Mouse (Mus musculus): Measurements from ENCODE around the gene Lenep. TPM values are rescaled to one million over a fixed set of nuclear protein-coding genes. Genes with fewer than 3 reads are reported as not detected.

The Lenep gene
- polyA plus RNA-seq, 1 experiment from 2014 or later, result not detected

- Histone ChIP-seq H3K27ac (ENCODE audit: low read depth, low read length) (no peak overlapping the region), H3K4me2 (ENCODE audit: low read length) (no peak overlapping the region), H3K9ac (ENCODE audit: low read length) (no peak overlapping the region), H3K4me1 (ENCODE audit: control insufficient read depth, insufficient read depth, low read length) (no peaks in the 10 kb centered on the region; the same call in 1 of the 2 replicates), H3K36me3 (ENCODE audit: control insufficient read depth, insufficient read depth, low read length) (no peaks in the 10 kb centered on the region), H3K4me3 (ENCODE audit: low read depth, low read length) (no peak overlapping the region), H3K9me3 (replicated peaks; ENCODE audit: control insufficient read depth, low read length) (no peaks in the 10 kb centered on the region), H3K27me3 (replicated peaks; ENCODE audit: control insufficient read depth, insufficient read depth, low read length) (no peaks in the 10 kb centered on the region)
- 50% methylated on average over 11 of the region's 12 CpGs for WGBS
- DNase-seq (ENCODE audit: low spot score) (no peak), ATAC-seq (no peak)
Measured at GRCm38 (mm10) chr3:89384331-89385076, 18.1 kb downstream of the Lenep start.

GRCm38 (mm10) chr3:89383651-89384255 lies 18.8 kb downstream of the Lenep start:
- Histone ChIP-seq H3K36me3 (ENCODE audit: control insufficient read depth, insufficient read depth, low read length) (no peaks in the 10 kb centered on the region), H3K9me3 (replicated peaks; ENCODE audit: control insufficient read depth, low read length) (no peaks in the 10 kb centered on the region), H3K27me3 (replicated peaks; ENCODE audit: control insufficient read depth, insufficient read depth, low read length) (no peaks in the 10 kb centered on the region), H3K27ac (ENCODE audit: low read depth, low read length) (no peak overlapping the region), H3K9ac (ENCODE audit: low read length) (no peak overlapping the region), H3K4me3 (ENCODE audit: low read depth, low read length) (no peak overlapping the region), H3K4me2 (ENCODE audit: low read length) (no peak overlapping the region), H3K4me1 (ENCODE audit: control insufficient read depth, insufficient read depth, low read length) (no peaks in the 10 kb centered on the region; the same call in 1 of the 2 replicates)
- 89% methylated on average over 5 of the region's 5 CpGs for WGBS
- DNase-seq (ENCODE audit: low spot score), result no peak
- no peak for ATAC-seq

GRCm38 (mm10) chr3:89382950-89383349 lies 19.6 kb downstream of the Lenep start:
- H3K9ac ChIP-seq (ENCODE audit: low read length), result no peak overlapping the region
- H3K9me3 ChIP-seq (replicated peaks; ENCODE audit: control insufficient read depth, low read length), result no peaks in the 10 kb centered on the region
- ATAC-seq (no peak), DNase-seq (ENCODE audit: low spot score) (no peak)
- no peak overlapping the region for H3K4me3 ChIP-seq (ENCODE audit: low read depth, low read length)
- H3K4me2 ChIP-seq (ENCODE audit: low read length), result no peak overlapping the region
- H3K36me3 ChIP-seq (ENCODE audit: control insufficient read depth, insufficient read depth, low read length), result no peaks in the 10 kb centered on the region
- no peak overlapping the region for H3K27ac ChIP-seq (ENCODE audit: low read depth, low read length)
- 83% methylated on average over 5 of the region's 5 CpGs for WGBS
- no peaks in the 10 kb centered on the region; the same call in 1 of the 2 replicates for H3K4me1 ChIP-seq (ENCODE audit: control insufficient read depth, insufficient read depth, low read length)
- no peaks in the 10 kb centered on the region for H3K27me3 ChIP-seq (replicated peaks; ENCODE audit: control insufficient read depth, insufficient read depth, low read length)

- 90% methylated on average over 9 of the region's 9 CpGs for WGBS
- DNase-seq (ENCODE audit: low spot score), result no peak
- H3K27ac ChIP-seq (ENCODE audit: low read depth, low read length), result no peak overlapping the region
- H3K27me3 ChIP-seq (replicated peaks; ENCODE audit: control insufficient read depth, insufficient read depth, low read length), result no peaks in the 10 kb centered on the region
- ATAC-seq, result no peak
- no peak overlapping the region for H3K4me2 ChIP-seq (ENCODE audit: low read length)
- H3K9me3 ChIP-seq (replicated peaks; ENCODE audit: control insufficient read depth, low read length), result no peaks in the 10 kb centered on the region
- H3K4me3 ChIP-seq (ENCODE audit: low read depth, low read length), result no peak overlapping the region
- H3K4me1 ChIP-seq (ENCODE audit: control insufficient read depth, insufficient read depth, low read length), result no peaks in the 10 kb centered on the region
- H3K36me3 ChIP-seq (ENCODE audit: control insufficient read depth, insufficient read depth, low read length), result no peaks in the 10 kb centered on the region
- H3K9ac ChIP-seq (ENCODE audit: low read length), result no peak overlapping the region
Measured at GRCm38 (mm10) chr3:89382033-89382882, 20.3 kb downstream of the Lenep start.

GRCm38 (mm10) chr3:89381233-89381632 lies 21.4 kb downstream of the Lenep start:
- ATAC-seq (no peak), DNase-seq (ENCODE audit: low spot score) (no peak)
- H3K27me3 ChIP-seq (replicated peaks; ENCODE audit: control insufficient read depth, insufficient read depth, low read length), result no peaks in the 10 kb centered on the region
- WGBS, result 90% methylated on average over 11 of the region's 11 CpGs
- no peaks in the 10 kb centered on the region for H3K36me3 ChIP-seq (ENCODE audit: control insufficient read depth, insufficient read depth, low read length)
- no peak overlapping the region for H3K4me3 ChIP-seq (ENCODE audit: low read depth, low read length)
- H3K27ac ChIP-seq (ENCODE audit: low read depth, low read length), result no peak overlapping the region
- H3K4me2 ChIP-seq (ENCODE audit: low read length), result no peak overlapping the region
- H3K4me1 ChIP-seq (ENCODE audit: control insufficient read depth, insufficient read depth, low read length), result no peaks in the 10 kb centered on the region
- H3K9me3 ChIP-seq (replicated peaks; ENCODE audit: control insufficient read depth, low read length), result no peaks in the 10 kb centered on the region
- no peak overlapping the region for H3K9ac ChIP-seq (ENCODE audit: low read length)

GRCm38 (mm10) chr3:89380711-89381110 lies 21.9 kb downstream of the Lenep start:
- no peak overlapping the region for H3K9ac ChIP-seq (ENCODE audit: low read length)
- 94% methylated on average over 18 of the region's 18 CpGs for WGBS

GRCm38 (mm10) chr3:89380291-89380690 lies 22.3 kb downstream of the Lenep start:
- no peaks in the 10 kb centered on the region for H3K36me3 ChIP-seq (ENCODE audit: control insufficient read depth, insufficient read depth, low read length)
- no peak overlapping the region for H3K9ac ChIP-seq (ENCODE audit: low read length)
- ATAC-seq (no peak), DNase-seq (ENCODE audit: low spot score) (no peak)
- WGBS, result 92% methylated on average over 14 of the region's 14 CpGs
- H3K9me3 ChIP-seq (replicated peaks; ENCODE audit: control insufficient read depth, low read length), result no peaks in the 10 kb centered on the region
- no peaks in the 10 kb centered on the region for H3K4me1 ChIP-seq (ENCODE audit: control insufficient read depth, insufficient read depth, low read length)
- H3K27ac ChIP-seq (ENCODE audit: low read depth, low read length), result no peak overlapping the region
- H3K4me3 ChIP-seq (ENCODE audit: low read depth, low read length), result no peak overlapping the region
- no peaks in the 10 kb centered on the region for H3K27me3 ChIP-seq (replicated peaks; ENCODE audit: control insufficient read depth, insufficient read depth, low read length)
- no peak overlapping the region for H3K4me2 ChIP-seq (ENCODE audit: low read length)

More at GRCm38 (mm10) chr3:89380711-89381110, 21.9 kb downstream of the Lenep start:
- Histone ChIP-seq H3K4me3 (ENCODE audit: low read depth, low read length) (no peak overlapping the region), H3K36me3 (ENCODE audit: control insufficient read depth, insufficient read depth, low read length) (no peaks in the 10 kb centered on the region), H3K4me2 (ENCODE audit: low read length) (no peak overlapping the region), H3K9me3 (replicated peaks; ENCODE audit: control insufficient read depth, low read length) (no peaks in the 10 kb centered on the region), H3K4me1 (ENCODE audit: control insufficient read depth, insufficient read depth, low read length) (no peaks in the 10 kb centered on the region), H3K27me3 (replicated peaks; ENCODE audit: control insufficient read depth, insufficient read depth, low read length) (no peaks in the 10 kb centered on the region), H3K27ac (ENCODE audit: low read depth, low read length) (no peak overlapping the region)
- DNase-seq (ENCODE audit: low spot score) (no peak), ATAC-seq (no peak)

- H3K4me3 ChIP-seq (ENCODE audit: low read depth, low read length), result no peak overlapping the region
- no peak for ATAC-seq
- H3K9ac ChIP-seq (ENCODE audit: low read length), result no peak overlapping the region
- DNase-seq (ENCODE audit: low spot score), result no peak
- no peak overlapping the region for H3K27ac ChIP-seq (ENCODE audit: low read depth, low read length)
- H3K27me3 ChIP-seq (replicated peaks; ENCODE audit: control insufficient read depth, insufficient read depth, low read length), result no peaks in the 10 kb centered on the region
- no peaks in the 10 kb centered on the region for H3K4me1 ChIP-seq (ENCODE audit: control insufficient read depth, insufficient read depth, low read length)
- H3K4me2 ChIP-seq (ENCODE audit: low read length), result no peak overlapping the region
- 89% methylated on average over 31 of the region's 31 CpGs for WGBS
- no peaks in the 10 kb centered on the region for H3K36me3 ChIP-seq (ENCODE audit: control insufficient read depth, insufficient read depth, low read length)
- no peaks in the 10 kb centered on the region for H3K9me3 ChIP-seq (replicated peaks; ENCODE audit: control insufficient read depth, low read length)
Measured at GRCm38 (mm10) chr3:89379388-89380131, 23.0 kb downstream of the Lenep start.

Data from forebrain, embryonic 14.5 days (tissue).